In genomic region chr5:8542631-8543207, GRCm38 (mm10) we compare ENCODE assay signal across 12 mouse cellular contexts.
"Had no signal": no experiment of that assay in that cellular context is flagged by ENCODE, and none has a peak within 500 bp of the region (broad histone marks: within the 10 kb centered on the region; RNA-seq: fewer than 3 reads in every experiment).

No protein-coding gene starts in this region.

- H3K36me3 ChIP-seq: liver, embryonic 13.5 days had no signal

- H3K4me1 ChIP-seq: liver, embryonic 13.5 days had no signal

- H3K9me3 ChIP-seq: liver, embryonic 13.5 days had no signal

- H3K4me3 ChIP-seq: left cerebral cortex, adult 2 months; liver, embryonic 13.5 days had no signal

- H3K27ac ChIP-seq: left cerebral cortex, adult 2 months; liver, embryonic 13.5 days had no signal

- H3K9ac ChIP-seq: liver, embryonic 13.5 days had no signal

- H3K27me3 ChIP-seq: liver, embryonic 13.5 days had no signal

- DNase-seq: kidney, postnatal 25 days; layer of hippocampus, postnatal 36 days; liver, embryonic 13.5 days; lung, adult 2 months; lung, postnatal 14 days; lung, postnatal 4 days; midbrain, embryonic 14.5 days; thymus, adult 18-20 months; thymus, postnatal 36 days had no signal

- ATAC-seq: intestine, postnatal 0 days had no signal

- H3K4me2 ChIP-seq: liver, embryonic 13.5 days; midbrain, embryonic 11.5 days had no signal
